Mouse (Mus musculus) forebrain, embryonic 13.5 days (tissue): ENCODE data around the gene Tsc22d3. TPM values are rescaled to one million over a fixed set of nuclear protein-coding genes. Genes with fewer than 3 reads are reported as not detected.

Experiments used
- polyA plus RNA-seq: library from polyadenylated mRNA; unstranded; fragments of >200 nt; fragmentation: Nextera tagmentation; extraction: Ambion mirVana; gene quantifications from 2 replicates; pipeline ENCODE4 v1.2.1, GENCODE M21; 2015

The Tsc22d3 gene
- polyA plus RNA-seq, 1 experiment from 2014 or later: 84.3 TPM

Other genes starting within 250 kb of the Tsc22d3 start
- 66.1 and 71.9 TPM in 2 replicates for gene Prps1, start 144.0 kb downstream of the Tsc22d3 start, polyA plus RNA-seq
- gene Mid2, start 63.9 kb upstream of the Tsc22d3 start, polyA plus RNA-seq: 1.2 and 2.2 TPM in 2 replicates
- not detected in 2 replicates for gene Tex13b, start 212.8 kb upstream of the Tsc22d3 start, polyA plus RNA-seq